Mouse (Mus musculus) hindbrain, embryonic 15.5 days (tissue): ENCODE data around the gene Slc24a4. TPM values are rescaled to one million over a fixed set of nuclear protein-coding genes. Genes with fewer than 3 reads are reported as not detected.

Experiments used
- ATAC-seq: fragments of 200-750 bp; cut with Nextera tagmentation; 2 replicates; pipeline ENCODE4 v1.8.0; 2017; ENCODE audit warnings: low read depth, moderate number of reproducible peaks, moderate TSS enrichment; ENCODE audit not compliant: low FRiP score
- H3K27ac ChIP-seq: fragments of 300-500 bp; sonication (generic); replicated peaks from 2 replicates; pipeline ENCODE4 v1.5.1; 2015; ENCODE audit warnings: mild to moderate bottlenecking, inconsistent platforms
- H3K27me3 ChIP-seq: fragments of 300-500 bp; sonication (generic); 2 replicates; pipeline ENCODE4 v1.6.1; 2015; ENCODE audit warnings: control low read depth, inconsistent platforms
- H3K36me3 ChIP-seq: fragments of 300-500 bp; sonication (generic); 2 replicates; pipeline ENCODE4 v1.6.1; 2015; ENCODE audit warnings: control low read depth, inconsistent platforms
- H3K4me1 ChIP-seq: fragments of 300-500 bp; sonication (generic); replicated peaks from 2 replicates; pipeline ENCODE4 v1.6.1; 2015; ENCODE audit warnings: control low read depth, inconsistent platforms
- H3K4me2 ChIP-seq: fragments of 300-500 bp; sonication (generic); 2 replicates; pipeline ENCODE4 v1.6.1; 2015; ENCODE audit warnings: moderate library complexity, mild to moderate bottlenecking, inconsistent platforms
- H3K4me3 ChIP-seq: fragments of 300-500 bp; sonication (generic); 2 replicates; pipeline ENCODE4 v1.5.1; 2015; ENCODE audit warnings: mild to moderate bottlenecking, inconsistent platforms
- H3K9ac ChIP-seq: fragments of 300-500 bp; sonication (generic); 2 replicates; pipeline ENCODE4 v1.6.1; 2015; ENCODE audit warnings: inconsistent platforms
- H3K9me3 ChIP-seq: fragments of 300-500 bp; sonication (generic); 2 replicates; pipeline ENCODE4 v1.6.1; 2016; ENCODE audit warnings: control low read depth, inconsistent platforms
- WGBS: fragments of 180-500 bp; shearing (Covaris S2); methylation state at CpG from one replicate; pipeline ENCODE4 v1.1.7; 2015; 5-methylcytosine and 5-hydroxymethylcytosine counted together
- polyA plus RNA-seq: library from polyadenylated mRNA; unstranded; fragments of >200 nt; fragmentation: Nextera tagmentation; extraction: Ambion mirVana; gene quantifications from 2 replicates; pipeline ENCODE4 v1.2.1, GENCODE M21; 2015

The Slc24a4 gene
- polyA plus RNA-seq, 1 experiment from 2014 or later, result 2.7 TPM

DNA sequence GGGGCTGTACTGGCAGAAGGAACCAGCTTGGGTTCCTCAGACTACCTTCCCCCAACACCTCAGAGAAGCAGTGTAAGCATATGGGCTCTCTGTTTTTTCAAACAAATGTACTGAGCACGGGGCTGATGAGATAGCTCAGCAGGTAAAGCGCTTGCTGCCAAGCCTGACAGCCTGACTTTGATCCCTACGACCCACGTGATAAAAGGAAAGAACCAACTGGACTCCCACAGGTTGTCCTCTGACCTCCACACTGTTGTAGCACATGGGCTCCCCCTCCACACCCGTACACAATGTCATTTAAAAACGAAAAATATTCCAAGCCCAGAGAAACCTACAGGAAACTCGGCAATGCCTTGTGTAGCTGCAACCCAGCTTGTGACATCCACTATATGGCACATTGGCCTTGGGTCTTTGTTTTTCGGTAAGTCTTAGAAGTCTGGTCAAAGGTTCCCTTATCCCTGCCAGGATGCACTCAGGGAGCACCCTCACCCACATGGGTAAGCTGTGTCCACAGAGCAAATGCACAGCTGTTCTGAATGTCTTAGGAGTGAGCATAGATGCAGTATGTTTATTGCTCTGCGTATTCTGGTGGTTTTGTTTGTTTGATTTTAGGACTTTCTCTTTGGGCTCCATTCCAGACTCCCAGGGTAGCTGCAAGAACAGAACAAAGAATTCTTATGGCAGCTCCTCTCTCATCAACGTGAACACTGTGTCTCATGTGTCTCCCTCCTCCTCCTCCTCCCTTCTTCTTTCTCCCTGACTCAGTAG lies 176.7 kb downstream of the Slc24a4 start:
- Histone ChIP-seq H3K9ac (no peak overlapping the region), H3K4me2 (no peak overlapping the region), H3K27me3 (no peaks in the 10 kb centered on the region), H3K4me3 (no peak overlapping the region), H3K36me3 (no peaks in the 10 kb centered on the region), H3K9me3 (no peaks in the 10 kb centered on the region), H3K27ac (0 out of 2 replicates have a peak overlapping the region, but pooled peaks have one; percentile 9), H3K4me1 (peaks cover 52% of the 10 kb centered on the region)
- 47% methylated on average over 10 of the region's 10 CpGs for WGBS
- no peak for ATAC-seq

DNA sequence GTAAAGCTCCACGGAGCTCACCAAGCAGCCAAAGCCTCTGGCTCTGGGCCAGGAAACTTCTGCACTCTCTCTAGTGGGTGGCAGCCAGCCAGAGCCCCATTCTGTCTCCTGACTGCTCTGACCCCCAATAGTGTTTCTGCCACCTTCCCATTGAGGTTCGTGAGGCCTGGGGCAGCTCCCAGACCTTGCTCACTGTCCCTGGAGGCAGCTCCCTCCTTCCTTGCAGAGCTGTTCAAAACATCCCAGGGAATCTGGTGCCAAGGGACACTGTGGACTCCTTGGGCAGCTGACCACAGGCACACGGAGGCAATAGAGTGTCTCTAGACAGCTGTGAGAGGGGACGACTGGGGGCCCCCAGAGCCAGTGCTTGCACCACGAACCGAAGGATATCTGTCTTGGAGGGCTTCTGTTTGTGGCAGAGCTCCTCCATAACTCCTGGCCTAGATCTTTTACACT lies 179.5 kb downstream of the Slc24a4 start:
- H3K27me3 ChIP-seq, result no peaks in the 10 kb centered on the region
- no peaks in the 10 kb centered on the region for H3K9me3 ChIP-seq
- ATAC-seq, result peak; percentile 60
- WGBS, result 50% methylated on average over 6 of the region's 6 CpGs
- H3K4me1 ChIP-seq, result peaks cover 41% of the 10 kb centered on the region
- H3K4me3 ChIP-seq, result no peak overlapping the region
- H3K4me2 ChIP-seq, result no peak overlapping the region
- peak overlapping the region; percentile 61 for H3K27ac ChIP-seq
- no peak overlapping the region for H3K9ac ChIP-seq
- no peaks in the 10 kb centered on the region for H3K36me3 ChIP-seq

GRCm38 (mm10) chr12:102308457-102309011 lies 180.0 kb downstream of the Slc24a4 start:
- Histone ChIP-seq H3K4me2 (no peak overlapping the region), H3K27ac (peak overlapping the region; percentile 61; the same call in 1 of the 2 replicates), H3K9ac (no peak overlapping the region), H3K9me3 (no peaks in the 10 kb centered on the region), H3K4me3 (no peak overlapping the region), H3K4me1 (peaks cover 36% of the 10 kb centered on the region), H3K27me3 (no peaks in the 10 kb centered on the region), H3K36me3 (no peaks in the 10 kb centered on the region)
- peak; percentile 64 for ATAC-seq
- WGBS, result 40% methylated on average over 16 of the region's 16 CpGs

DNA sequence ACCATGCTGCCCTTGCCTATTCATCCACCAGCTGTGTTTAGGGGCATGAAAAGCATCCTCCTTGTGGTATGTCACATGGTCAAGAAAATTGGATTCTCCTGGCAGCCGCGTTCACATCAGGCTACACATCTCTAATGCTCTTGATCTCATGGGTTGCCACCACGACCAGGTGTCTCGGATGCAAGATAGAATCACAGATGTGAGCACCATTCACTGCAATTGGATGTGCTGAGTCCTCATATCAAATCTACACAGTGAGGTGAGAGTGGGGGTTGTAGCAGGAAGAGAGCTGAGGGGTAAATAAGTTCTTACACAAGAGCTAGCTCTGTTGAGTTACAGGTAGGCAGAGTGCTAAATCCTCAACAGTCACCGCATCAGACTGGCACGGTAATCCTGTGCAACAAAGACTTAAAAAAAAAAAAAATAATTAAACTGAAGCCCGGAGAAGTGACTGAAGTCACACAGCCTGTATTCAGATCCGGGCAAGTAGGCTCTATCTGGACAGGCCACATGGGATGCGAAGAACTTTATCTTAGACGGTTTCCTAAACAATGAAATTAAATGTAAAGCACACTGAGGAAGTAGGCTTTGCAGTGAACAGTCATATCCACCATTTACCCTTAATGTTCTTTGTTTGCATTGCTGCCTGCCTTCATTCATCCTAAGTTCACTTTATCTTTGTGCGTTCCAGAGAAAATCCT lies 180.7 kb downstream of the Slc24a4 start:
- no peaks in the 10 kb centered on the region for H3K36me3 ChIP-seq
- 93% methylated on average over 11 of the region's 11 CpGs for WGBS

GRCm38 (mm10) chr12:102309800-102310195 lies 181.3 kb downstream of the Slc24a4 start:
- no peaks in the 10 kb centered on the region for H3K36me3 ChIP-seq
- no peak overlapping the region for H3K4me3 ChIP-seq
- WGBS, result 88% methylated on average over 8 of the region's 8 CpGs
- H3K4me2 ChIP-seq, result no peak overlapping the region
- no peak for ATAC-seq
- no peak overlapping the region for H3K9ac ChIP-seq
- peaks cover 24% of the 10 kb centered on the region for H3K4me1 ChIP-seq
- no peaks in the 10 kb centered on the region for H3K27me3 ChIP-seq
- no peaks in the 10 kb centered on the region for H3K9me3 ChIP-seq
- H3K27ac ChIP-seq, result no peak overlapping the region

More for the DNA sequence above, 180.7 kb downstream of the Slc24a4 start:
- H3K9me3 ChIP-seq, result no peaks in the 10 kb centered on the region
- no peaks in the 10 kb centered on the region for H3K27me3 ChIP-seq
- H3K4me1 ChIP-seq, result peaks cover 30% of the 10 kb centered on the region
- H3K27ac ChIP-seq, result 0 out of 2 replicates have a peak overlapping the region, but pooled peaks have one; percentile 61
- no peak overlapping the region for H3K4me2 ChIP-seq
- H3K9ac ChIP-seq, result no peak overlapping the region
- ATAC-seq, result no peak
- no peak overlapping the region for H3K4me3 ChIP-seq

DNA sequence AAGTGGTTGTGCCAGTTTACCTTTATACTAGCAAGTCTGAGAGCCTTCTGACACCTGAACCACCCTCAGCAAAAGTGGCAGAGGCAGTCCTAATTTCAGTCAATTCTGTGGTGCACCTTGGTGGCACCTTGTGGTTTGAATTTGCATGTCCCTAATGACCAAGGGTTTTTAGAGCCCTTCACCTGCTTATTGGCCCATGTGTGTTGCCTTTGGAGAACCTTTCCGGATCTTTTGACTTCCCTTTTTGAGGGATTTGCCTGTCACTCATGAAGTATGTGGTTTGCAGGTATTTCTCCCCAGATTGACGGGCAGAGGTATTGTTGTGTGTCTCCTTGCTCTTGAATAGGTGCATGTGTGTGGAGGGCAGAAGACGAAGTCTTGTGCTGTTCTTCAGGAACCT lies 181.7 kb downstream of the Slc24a4 start:
- no peak for ATAC-seq
- Histone ChIP-seq H3K4me1 (peaks cover 20% of the 10 kb centered on the region), H3K4me2 (no peak overlapping the region), H3K9ac (no peak overlapping the region), H3K4me3 (no peak overlapping the region), H3K36me3 (no peaks in the 10 kb centered on the region), H3K27me3 (no peaks in the 10 kb centered on the region), H3K27ac (no peak overlapping the region), H3K9me3 (no peaks in the 10 kb centered on the region)
- 95% methylated on average over 3 of the region's 3 CpGs for WGBS

DNA sequence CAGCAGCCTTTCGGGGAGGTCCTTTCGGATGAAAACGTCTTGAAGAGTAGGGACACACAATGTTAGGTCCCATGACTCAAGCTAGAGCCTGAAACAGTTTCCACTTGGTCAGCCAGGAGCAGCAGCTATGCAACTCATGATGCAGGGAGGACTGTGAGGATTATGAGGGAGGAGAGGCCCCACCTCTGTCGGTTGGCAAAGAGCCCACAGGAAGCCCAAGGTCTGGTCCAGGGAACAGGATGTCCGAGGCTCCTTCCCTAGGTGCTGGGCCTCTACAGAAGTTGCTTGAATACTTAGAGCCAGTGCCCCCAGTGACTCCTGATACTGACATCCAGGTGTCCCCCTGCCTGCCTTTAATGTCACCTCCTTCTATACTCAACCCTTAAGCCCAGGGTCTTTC lies 182.9 kb downstream of the Slc24a4 start:
- Histone ChIP-seq H3K36me3 (no peaks in the 10 kb centered on the region), H3K9ac (no peak overlapping the region), H3K9me3 (no peaks in the 10 kb centered on the region), H3K4me2 (no peak overlapping the region), H3K4me1 (peaks cover 17% of the 10 kb centered on the region), H3K4me3 (no peak overlapping the region), H3K27me3 (no peaks in the 10 kb centered on the region), H3K27ac (no peak overlapping the region)
- 88% methylated on average over 5 of the region's 5 CpGs for WGBS
- no peak for ATAC-seq

Other genes with a start within 250 kb of the Slc24a4 start
- gene Trip11, start 215.5 kb upstream of the Slc24a4 start, polyA plus RNA-seq, result 20.9 and 27.8 TPM in 2 replicates
- gene Atxn3, start 170.5 kb upstream of the Slc24a4 start, polyA plus RNA-seq, result 8.2 and 11.2 TPM in 2 replicates
- 29.6 and 30.6 TPM in 2 replicates for gene Cpsf2, start 152.7 kb upstream of the Slc24a4 start, polyA plus RNA-seq
- 2.8 and 3.3 TPM in 2 replicates for gene Rin3, start 154.3 kb downstream of the Slc24a4 start, polyA plus RNA-seq